Mouse (Mus musculus): Measurements from ENCODE around the gene Galm.
"Not testable (repeated sequence)": the region's sequence is repeated elsewhere in the genome, so short reads cannot be mapped to it uniquely, and the experiment has no call there.

Galm gene

GRCm38 (mm10) chr17:80220131-80220530 is 92.9 kb downstream of the Galm start:
- DNase-seq (ENCODE audit: low spot score) = no peak

- no peak for DNase-seq (ENCODE audit: low spot score)
Measured at GRCm38 (mm10) chr17:80221202-80221601, 93.9 kb downstream of the Galm start.

GRCm38 (mm10) chr17:80221890-80222628 is 94.8 kb downstream of the Galm start:
- peak; percentile 55 for DNase-seq (ENCODE audit: low spot score)

- no peak for DNase-seq (ENCODE audit: low spot score)
Measured at GRCm38 (mm10) chr17:80223829-80224228, 96.6 kb downstream of the Galm start.

- peak; percentile 93 for DNase-seq (ENCODE audit: low spot score)
Measured at GRCm38 (mm10) chr17:80224326-80225116, 97.2 kb downstream of the Galm start, which contains the start of gene Gemin6. Gene Gemin6, plus strand, starts transcription at chr17:80224441.

- not testable (repeated sequence) for DNase-seq (ENCODE audit: low spot score)
Measured at GRCm38 (mm10) chr17:80225142-80225541, 97.9 kb downstream of the Galm start.

GRCm38 (mm10) chr17:80229396-80229795 is 102.1 kb downstream of the Galm start:
- no peak for DNase-seq (ENCODE audit: low spot score)

- no peak for DNase-seq (ENCODE audit: low spot score)
Measured at GRCm38 (mm10) chr17:80233844-80234243, 106.6 kb downstream of the Galm start.

GRCm38 (mm10) chr17:80234376-80234775 is 107.1 kb downstream of the Galm start:
- DNase-seq (ENCODE audit: low spot score) = no peak
